Mouse (Mus musculus) stomach, embryonic 15.5 days (tissue): ENCODE data around the gene Dpp4. TPM values are rescaled to one million over a fixed set of nuclear protein-coding genes. Genes with fewer than 3 reads are reported as not detected.

Experiments
- ATAC-seq: fragments of 200-750 bp; cut with Nextera tagmentation; 2 replicates; pipeline ENCODE4 v1.8.0; 2017; ENCODE audit warnings: low read depth, moderate number of reproducible peaks, moderate TSS enrichment; ENCODE audit not compliant: insufficient read depth, low FRiP score
- H3K27ac ChIP-seq: fragments of 300-500 bp; sonication (generic); 2 replicates; pipeline ENCODE4 v1.5.1; 2015; ENCODE audit warnings: mild to moderate bottlenecking, inconsistent platforms
- H3K27me3 ChIP-seq: fragments of 300-500 bp; sonication (generic); replicated peaks from 2 replicates; pipeline ENCODE4 v1.6.1; 2015; ENCODE audit warnings: inconsistent platforms
- H3K36me3 ChIP-seq: fragments of 300-500 bp; sonication (generic); 2 replicates; pipeline ENCODE4 v1.6.1; 2015; ENCODE audit warnings: inconsistent platforms
- H3K4me1 ChIP-seq: fragments of 300-500 bp; sonication (generic); 2 replicates; pipeline ENCODE4 v1.6.1; 2015; ENCODE audit warnings: inconsistent platforms
- H3K4me2 ChIP-seq: fragments of 300-500 bp; sonication (generic); 2 replicates; pipeline ENCODE4 v1.6.1; 2015; ENCODE audit warnings: mild to moderate bottlenecking, inconsistent platforms
- H3K4me3 ChIP-seq: fragments of 300-500 bp; sonication (generic); replicated peaks from 2 replicates; pipeline ENCODE4 v1.5.1; 2015; ENCODE audit warnings: inconsistent platforms
- H3K9ac ChIP-seq: fragments of 300-500 bp; sonication (generic); 2 replicates; pipeline ENCODE4 v1.6.1; 2015; ENCODE audit warnings: inconsistent platforms
- H3K9me3 ChIP-seq: fragments of 300-500 bp; sonication (generic); 2 replicates; pipeline ENCODE4 v1.6.1; 2016; ENCODE audit warnings: inconsistent platforms
- WGBS: fragments of 180-500 bp; shearing (Covaris S2); methylation state at CpG from one replicate; pipeline ENCODE4 v1.1.7; 2015; 5-methylcytosine and 5-hydroxymethylcytosine counted together
- polyA plus RNA-seq: library from polyadenylated mRNA; unstranded; fragments of >200 nt; fragmentation: Nextera tagmentation; extraction: Ambion mirVana; gene quantifications from 2 replicates; pipeline ENCODE4 v1.2.1, GENCODE M21; 2015

The Dpp4 gene
- polyA plus RNA-seq, 1 experiment from 2014 or later: 23.5 TPM

- Histone ChIP-seq H3K27ac (no peak overlapping the region), H3K9me3 (no peaks in the 10 kb centered on the region), H3K4me1 (no peaks in the 10 kb centered on the region), H3K4me3 (no peak overlapping the region), H3K27me3 (no peaks in the 10 kb centered on the region), H3K9ac (no peak overlapping the region), H3K4me2 (no peak overlapping the region), H3K36me3 (no peaks in the 10 kb centered on the region)
- ATAC-seq: peak; percentile 50; the same call in 1 of the 2 replicates
- WGBS: 51% methylated on average over 5 of the region's 5 CpGs
These were observed 8.4 kb downstream of the Dpp4 start for GRCm38 (mm10) chr2:62403556-62404135.

GRCm38 (mm10) chr2:62401011-62401410, 11.0 kb downstream of the Dpp4 start:
- Histone ChIP-seq H3K4me1 (no peaks in the 10 kb centered on the region; the same call in 1 of the 2 replicates), H3K27ac (no peak overlapping the region), H3K36me3 (no peaks in the 10 kb centered on the region), H3K4me2 (no peak overlapping the region), H3K4me3 (no peak overlapping the region), H3K9me3 (no peaks in the 10 kb centered on the region), H3K27me3 (no peaks in the 10 kb centered on the region), H3K9ac (no peak overlapping the region)
- ATAC-seq: no peak
- WGBS: 79% methylated on average over 6 of the region's 6 CpGs

DNA sequence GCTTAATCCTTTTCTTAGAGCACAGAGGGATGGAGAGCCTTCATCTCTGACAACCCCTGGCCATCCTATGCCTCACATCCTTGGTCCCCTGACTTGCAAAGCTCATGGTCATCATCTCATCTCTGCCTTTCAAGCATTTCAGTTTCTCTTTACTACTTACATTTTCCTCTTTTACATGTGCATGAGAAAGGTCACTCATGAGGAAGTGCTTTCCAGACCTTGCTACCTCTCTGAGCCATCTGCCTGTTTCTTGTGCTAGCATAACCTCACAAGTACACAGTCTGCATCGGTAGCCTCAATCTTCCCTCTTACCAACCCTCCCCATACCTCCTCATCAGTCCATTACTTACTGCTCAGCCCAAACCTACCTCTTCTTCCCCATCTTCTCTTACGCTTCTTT, 12.2 kb downstream of the Dpp4 start:
- Histone ChIP-seq H3K9me3 (no peaks in the 10 kb centered on the region), H3K4me1 (no peaks in the 10 kb centered on the region; the same call in 1 of the 2 replicates), H3K27me3 (no peaks in the 10 kb centered on the region), H3K4me3 (no peak overlapping the region), H3K27ac (no peak overlapping the region), H3K9ac (no peak overlapping the region), H3K4me2 (no peak overlapping the region), H3K36me3 (no peaks in the 10 kb centered on the region)
- ATAC-seq: no peak
- WGBS: 89% methylated on average over 2 of the region's 2 CpGs

- Histone ChIP-seq H3K4me1 (no peaks in the 10 kb centered on the region; the same call in 1 of the 2 replicates), H3K36me3 (no peaks in the 10 kb centered on the region), H3K27me3 (no peaks in the 10 kb centered on the region), H3K4me2 (no peak overlapping the region), H3K4me3 (no peak overlapping the region), H3K9ac (no peak overlapping the region), H3K9me3 (no peaks in the 10 kb centered on the region), H3K27ac (no peak overlapping the region)
- 72% methylated on average over 8 of the region's 8 CpGs for WGBS
- ATAC-seq: no peak
These were observed 12.7 kb downstream of the Dpp4 start for GRCm38 (mm10) chr2:62399361-62399760.

DNA sequence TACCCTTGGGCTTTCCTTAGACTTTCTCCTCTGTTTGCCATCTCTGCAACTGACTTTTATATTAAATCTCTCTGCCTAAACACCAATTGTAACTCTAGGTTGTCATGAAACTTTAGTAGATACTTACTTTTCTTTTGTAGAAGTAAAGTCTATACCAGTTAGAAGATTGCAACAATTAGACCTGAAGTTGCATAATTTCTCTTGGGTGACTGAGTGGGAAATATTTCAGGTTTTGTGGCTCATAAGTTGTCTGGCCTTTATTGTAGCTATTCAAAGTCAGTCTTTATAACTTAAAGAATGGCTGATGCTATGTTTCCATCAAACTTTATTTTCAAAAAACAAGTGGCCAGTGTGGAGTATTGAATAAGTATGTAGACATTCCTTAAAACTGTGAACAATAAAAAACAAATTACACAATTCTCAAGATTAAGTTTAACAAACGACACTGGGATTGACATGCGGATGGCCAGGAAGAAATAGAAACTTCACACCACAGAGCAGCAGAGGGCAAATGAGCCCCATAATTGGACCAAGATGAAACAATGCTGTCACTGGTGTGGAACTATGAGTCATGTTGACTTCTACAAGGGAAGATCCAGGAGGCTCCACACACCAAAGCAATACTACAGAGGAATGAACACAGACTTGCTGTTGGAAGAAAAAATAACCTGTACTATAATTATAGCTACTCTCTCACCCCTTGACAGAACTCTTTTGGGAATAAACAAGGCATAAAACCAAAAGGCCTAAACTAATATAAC, 13.7 kb downstream of the Dpp4 start:
- WGBS: 90% methylated on average over 2 of the region's 2 CpGs

GRCm38 (mm10) chr2:62397661-62398060, 14.4 kb downstream of the Dpp4 start:
- Histone ChIP-seq H3K4me2 (no peak overlapping the region), H3K27ac (no peak overlapping the region), H3K9me3 (no peaks in the 10 kb centered on the region), H3K27me3 (no peaks in the 10 kb centered on the region), H3K9ac (no peak overlapping the region), H3K4me3 (no peak overlapping the region), H3K4me1 (no peaks in the 10 kb centered on the region; the same call in 1 of the 2 replicates), H3K36me3 (no peaks in the 10 kb centered on the region)
- 74% methylated on average over 4 of the region's 4 CpGs for WGBS
- no peak for ATAC-seq

More for the DNA sequence above, 13.7 kb downstream of the Dpp4 start:
- no peak overlapping the region for H3K27ac ChIP-seq
- H3K9ac ChIP-seq: no peak overlapping the region
- no peaks in the 10 kb centered on the region; the same call in 1 of the 2 replicates for H3K4me1 ChIP-seq
- no peak overlapping the region for H3K4me2 ChIP-seq
- H3K4me3 ChIP-seq: no peak overlapping the region
- no peaks in the 10 kb centered on the region for H3K27me3 ChIP-seq
- no peaks in the 10 kb centered on the region for H3K9me3 ChIP-seq
- no peak for ATAC-seq
- no peaks in the 10 kb centered on the region for H3K36me3 ChIP-seq

GRCm38 (mm10) chr2:62396799-62397198, 15.2 kb downstream of the Dpp4 start:
- H3K27me3 ChIP-seq: no peaks in the 10 kb centered on the region
- no peak overlapping the region for H3K27ac ChIP-seq
- ATAC-seq: no peak
- no peak overlapping the region for H3K9ac ChIP-seq
- WGBS: 74% methylated on average over 1 of the region's 1 CpGs
- no peak overlapping the region for H3K4me2 ChIP-seq
- no peaks in the 10 kb centered on the region for H3K36me3 ChIP-seq
- H3K9me3 ChIP-seq: no peaks in the 10 kb centered on the region
- H3K4me3 ChIP-seq: no peak overlapping the region
- no peaks in the 10 kb centered on the region; the same call in 1 of the 2 replicates for H3K4me1 ChIP-seq

DNA sequence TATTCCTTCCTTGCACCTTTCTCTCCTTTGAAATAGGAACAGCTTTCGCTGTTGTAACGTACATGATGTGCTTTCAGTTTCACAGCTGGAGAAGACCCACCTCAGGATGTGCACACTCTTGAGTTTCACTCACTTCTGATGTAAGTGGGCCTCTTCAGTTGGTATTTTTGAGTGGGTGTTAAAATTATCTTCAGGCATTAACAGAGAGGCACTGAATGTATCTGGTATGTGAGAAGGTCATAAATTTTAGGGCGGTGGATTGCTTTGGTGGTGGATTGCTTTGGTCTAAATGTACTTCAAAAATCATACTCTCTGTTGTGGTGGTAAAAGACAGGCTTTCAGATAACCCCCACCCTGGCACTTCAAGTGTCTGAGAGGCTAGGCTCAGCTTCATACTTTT, 17.2 kb downstream of the Dpp4 start:
- WGBS: 94% methylated on average over 3 of the region's 3 CpGs
- no peaks in the 10 kb centered on the region for H3K9me3 ChIP-seq
- no peak overlapping the region for H3K9ac ChIP-seq
- no peak overlapping the region for H3K4me3 ChIP-seq
- H3K27me3 ChIP-seq: no peaks in the 10 kb centered on the region
- H3K36me3 ChIP-seq: no peaks in the 10 kb centered on the region
- H3K4me1 ChIP-seq: no peaks in the 10 kb centered on the region; the same call in 1 of the 2 replicates
- no peak overlapping the region for H3K4me2 ChIP-seq
- ATAC-seq: no peak
- H3K27ac ChIP-seq: no peak overlapping the region

GRCm38 (mm10) chr2:62392098-62392497, 19.9 kb downstream of the Dpp4 start:
- Histone ChIP-seq H3K9ac (no peak overlapping the region), H3K4me1 (no peaks in the 10 kb centered on the region), H3K36me3 (no peaks in the 10 kb centered on the region), H3K4me2 (no peak overlapping the region), H3K4me3 (no peak overlapping the region), H3K27ac (no peak overlapping the region), H3K9me3 (no peaks in the 10 kb centered on the region), H3K27me3 (no peaks in the 10 kb centered on the region)
- ATAC-seq: no peak
- WGBS: 57% methylated on average over 3 of the region's 3 CpGs

- no peaks in the 10 kb centered on the region for H3K36me3 ChIP-seq
- no peak overlapping the region for H3K4me3 ChIP-seq
- no peaks in the 10 kb centered on the region for H3K9me3 ChIP-seq
- H3K4me1 ChIP-seq: no peaks in the 10 kb centered on the region
- H3K4me2 ChIP-seq: no peak overlapping the region
- no peaks in the 10 kb centered on the region for H3K27me3 ChIP-seq
- WGBS: 69% methylated on average over 12 of the region's 12 CpGs
- H3K9ac ChIP-seq: no peak overlapping the region
- no peak for ATAC-seq
- no peak overlapping the region for H3K27ac ChIP-seq
These were observed 21.0 kb downstream of the Dpp4 start for GRCm38 (mm10) chr2:62390961-62391461.

DNA sequence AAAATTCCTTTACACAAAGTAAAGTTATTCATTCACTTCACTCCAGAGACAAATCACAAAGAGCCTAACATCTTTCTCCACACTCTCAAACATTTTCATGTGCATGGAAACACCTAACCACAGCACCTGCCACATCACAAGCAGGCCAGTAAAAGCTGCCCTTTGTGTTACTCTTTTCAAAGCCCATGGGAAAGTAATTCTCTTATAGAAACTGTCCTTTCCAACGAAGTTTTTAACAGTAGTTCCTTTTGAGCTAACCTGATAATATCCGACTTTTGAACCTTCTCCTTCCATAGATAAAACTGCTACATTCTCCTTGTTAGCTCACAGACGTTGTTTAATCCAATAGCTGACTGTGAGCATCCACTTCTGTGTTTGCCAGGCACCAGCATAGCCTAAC, 21.7 kb downstream of the Dpp4 start:
- no peak for ATAC-seq
- H3K27me3 ChIP-seq: no peaks in the 10 kb centered on the region
- no peak overlapping the region for H3K27ac ChIP-seq
- no peaks in the 10 kb centered on the region for H3K36me3 ChIP-seq
- H3K9me3 ChIP-seq: no peaks in the 10 kb centered on the region
- H3K4me2 ChIP-seq: no peak overlapping the region
- H3K9ac ChIP-seq: no peak overlapping the region
- H3K4me1 ChIP-seq: no peaks in the 10 kb centered on the region
- H3K4me3 ChIP-seq: no peak overlapping the region
- WGBS: 57% methylated on average over 3 of the region's 3 CpGs

DNA sequence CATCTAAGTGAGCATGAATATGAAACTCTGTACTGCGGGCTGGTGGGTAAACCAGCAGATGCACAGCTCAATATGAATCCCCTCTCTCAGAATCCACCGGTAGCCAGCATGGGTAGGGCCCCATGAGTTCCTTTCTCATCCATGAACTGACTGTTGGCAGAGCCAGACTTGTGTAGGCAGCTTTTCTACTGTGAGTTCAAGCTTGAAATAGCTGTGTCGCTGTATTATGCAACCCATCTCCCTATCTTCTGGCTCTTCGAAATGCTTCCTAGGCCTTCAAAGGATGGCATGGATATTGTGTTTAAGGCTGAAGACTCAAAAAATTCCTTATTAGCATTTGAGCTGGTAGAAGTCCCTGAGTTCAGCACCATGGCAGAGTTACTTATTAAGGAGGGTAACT, 23.2 kb downstream of the Dpp4 start:
- Histone ChIP-seq H3K27me3 (no peaks in the 10 kb centered on the region), H3K27ac (no peak overlapping the region), H3K4me1 (no peaks in the 10 kb centered on the region), H3K4me3 (no peak overlapping the region), H3K36me3 (no peaks in the 10 kb centered on the region), H3K4me2 (no peak overlapping the region), H3K9ac (no peak overlapping the region), H3K9me3 (no peaks in the 10 kb centered on the region)
- WGBS: 89% methylated on average over 4 of the region's 4 CpGs
- no peak for ATAC-seq
